Mouse (Mus musculus) MEL (cell line): Measurements from ENCODE around the gene Foxc2. TPM values are rescaled to one million over a fixed set of nuclear protein-coding genes. Genes with fewer than 3 reads are reported as not detected.

Source experiments
- DNase-seq: peaks from one replicate; pipeline ENCODE4 v3.0.0; 2011; ENCODE audit warnings: low read depth, low spot score
- H3K27ac ChIP-seq: 2 replicates; pipeline ENCODE4 v1.5.1; 2012; ENCODE audit warnings: low read depth, mild to moderate bottlenecking, control low read depth, low read length, moderate library complexity; ENCODE audit not compliant: control insufficient read depth
- H3K27me3 ChIP-seq, 2 experiments: fragments of 150-350 bp in 1 of 2; sonication (generic) in 1 of 2; 2 replicates each; pipeline ENCODE4 v1.6.1; 2012; ENCODE audit warnings: low read length in 2 of 2, mild to moderate bottlenecking in 2 of 2, improper control_type of control experiment in 1 of 2, moderate library complexity in 1 of 2; ENCODE audit not compliant: insufficient read depth in 2 of 2, control insufficient read depth in 1 of 2
- H3K36me3 ChIP-seq, 2 experiments: 2 replicates each; pipeline ENCODE4 v1.6.1; 2012 to 2014; ENCODE audit warnings: low read length in 2 of 2, improper control_type of control experiment in 1 of 2, inconsistent platforms in 1 of 2, mild to moderate bottlenecking in 1 of 2; ENCODE audit not compliant: insufficient read depth in 2 of 2, control insufficient read depth in 1 of 2
- H3K4me1 ChIP-seq, 2 experiments: fragments of 150-350 bp in 1 of 2; sonication (generic) in 1 of 2; 2 replicates each; pipeline ENCODE4 v1.6.1; 2012; ENCODE audit warnings: low read length in 2 of 2, improper control_type of control experiment in 1 of 2, mild to moderate bottlenecking in 1 of 2; ENCODE audit not compliant: insufficient read depth in 2 of 2, control insufficient read depth in 1 of 2
- H3K4me3 ChIP-seq, 2 experiments: fragments of 150-350 bp in 1 of 2; sonication (generic) in 1 of 2; 2 replicates each; pipeline ENCODE4 v1.5.1; 2012; ENCODE audit warnings: low read depth in 2 of 2, low read length in 2 of 2, mild to moderate bottlenecking in 2 of 2, moderate library complexity in 2 of 2, control low read depth in 1 of 2, improper control_type of control experiment in 1 of 2; ENCODE audit not compliant: control insufficient read depth in 1 of 2, insufficient read depth in 1 of 2
- H3K79me2 ChIP-seq: 2 replicates; pipeline ENCODE4 v1.6.1; 2012; ENCODE audit warnings: mild to moderate bottlenecking, low read length, moderate library complexity; ENCODE audit not compliant: control insufficient read depth, poor library complexity, insufficient read depth
- H3K9ac ChIP-seq: 2 replicates; pipeline ENCODE4 v1.6.1; 2012; ENCODE audit warnings: low read depth, mild to moderate bottlenecking, control low read depth, low read length, moderate library complexity; ENCODE audit not compliant: control insufficient read depth, poor library complexity, severe bottlenecking
- H3K9me3 ChIP-seq: fragments of 150-350 bp; sonication (generic); replicated peaks from 2 replicates; pipeline ENCODE4 v1.6.1; 2012; ENCODE audit warnings: mild to moderate bottlenecking, low read length, improper control_type of control experiment, moderate library complexity; ENCODE audit not compliant: insufficient read depth
- BHLHE40 ChIP-seq: IDR thresholded peaks from 2 replicates; pipeline ENCODE4 v1.6.1; 2012; ENCODE audit warnings: low read depth, mild to moderate bottlenecking, inconsistent platforms, low read length, improper control_type of control experiment, borderline replicate concordance
- CHD1 ChIP-seq: IDR thresholded peaks from 2 replicates; pipeline ENCODE4 v1.6.1; 2012; ENCODE audit warnings: low read depth, mild to moderate bottlenecking, inconsistent platforms, low read length, improper control_type of control experiment
- CHD2 ChIP-seq: IDR thresholded peaks from 2 replicates; pipeline ENCODE4 v1.6.1; 2011; ENCODE audit warnings: low read length, improper control_type of control experiment
- CTCF ChIP-seq, 3 experiments: IDR thresholded peaks in 2 of 3; conservative IDR thresholded peaks in 1 of 3; 2 replicates each; pipeline ENCODE4 v1.5.1; 2011 to 2012; ENCODE audit warnings: low read length in 3 of 3, low read depth in 2 of 3, mild to moderate bottlenecking in 2 of 3, improper control_type of control experiment in 1 of 3, inconsistent platforms in 1 of 3, mixed read lengths in 1 of 3, moderate library complexity in 1 of 3; ENCODE audit not compliant: control insufficient read depth in 1 of 3, insufficient read depth in 1 of 3, poor library complexity in 1 of 3, severe bottlenecking in 1 of 3
- E2F4 ChIP-seq: IDR thresholded peaks from 2 replicates; pipeline ENCODE4 v1.6.1; 2011; ENCODE audit warnings: low read depth, low read length, improper control_type of control experiment, borderline replicate concordance
- ELF1 ChIP-seq: IDR thresholded peaks from 2 replicates; pipeline ENCODE4 v1.6.1; 2014; ENCODE audit warnings: low read depth, mild to moderate bottlenecking, inconsistent platforms, low read length, improper control_type of control experiment, moderate library complexity
- EP300 ChIP-seq, 2 experiments: IDR thresholded peaks; 2 replicates each; pipeline ENCODE4 v1.6.1; 2011; ENCODE audit warnings: improper control_type of control experiment in 2 of 2, low read length in 2 of 2, low read depth in 1 of 2, mild to moderate bottlenecking in 1 of 2
- ETS1 ChIP-seq: IDR thresholded peaks from 2 replicates; pipeline ENCODE4 v1.6.1; 2012; ENCODE audit warnings: low read depth, mild to moderate bottlenecking, inconsistent platforms, low read length, improper control_type of control experiment, moderate library complexity
- GABPA ChIP-seq: IDR thresholded peaks from 2 replicates; pipeline ENCODE4 v1.6.1; 2012; ENCODE audit warnings: low read depth, mild to moderate bottlenecking, inconsistent platforms, low read length, improper control_type of control experiment, moderate library complexity
- GATA1 ChIP-seq: IDR thresholded peaks from 2 replicates; pipeline ENCODE4 v1.6.1; 2011; ENCODE audit warnings: low read depth, low read length, improper control_type of control experiment
- HCFC1 ChIP-seq: IDR thresholded peaks from 2 replicates; pipeline ENCODE4 v1.6.1; 2012; ENCODE audit warnings: low read depth, mild to moderate bottlenecking, inconsistent platforms, low read length, improper control_type of control experiment, moderate library complexity
- JUND ChIP-seq: IDR thresholded peaks from 2 replicates; pipeline ENCODE4 v1.6.1; 2011; ENCODE audit warnings: low read depth, mild to moderate bottlenecking, improper control_type of control experiment, low read length
- KAT2A ChIP-seq: conservative IDR thresholded peaks from 2 replicates; pipeline ENCODE4 v1.6.1; 2012; ENCODE audit warnings: low read depth, low read length, improper control_type of control experiment, inconsistent platforms
- MAFK ChIP-seq: IDR thresholded peaks from 2 replicates; pipeline ENCODE4 v1.6.1; 2011; ENCODE audit warnings: low read depth, mild to moderate bottlenecking, low read length, improper control_type of control experiment, borderline replicate concordance
- MAX ChIP-seq: IDR thresholded peaks from 2 replicates; pipeline ENCODE4 v1.6.1; 2011; ENCODE audit warnings: low read length, improper control_type of control experiment
- MAZ ChIP-seq: IDR thresholded peaks from 2 replicates; pipeline ENCODE4 v1.6.1; 2012; ENCODE audit warnings: low read depth, mild to moderate bottlenecking, inconsistent platforms, low read length, improper control_type of control experiment
- MEF2A ChIP-seq: IDR thresholded peaks from 2 replicates; pipeline ENCODE4 v1.6.1; 2014; ENCODE audit warnings: low read depth, mild to moderate bottlenecking, inconsistent platforms, low read length, improper control_type of control experiment; ENCODE audit not compliant: poor library complexity, insufficient replicate concordance, severe bottlenecking; ENCODE audit errors: extremely low read depth
- MXI1 ChIP-seq: IDR thresholded peaks from 2 replicates; pipeline ENCODE4 v1.6.1; 2011; ENCODE audit warnings: mild to moderate bottlenecking, low read depth, low read length, improper control_type of control experiment
- MYB ChIP-seq: IDR thresholded peaks from 2 replicates; pipeline ENCODE4 v1.6.1; 2011; ENCODE audit warnings: mild to moderate bottlenecking, low read depth, low read length, improper control_type of control experiment
- NELFE ChIP-seq: IDR thresholded peaks from 2 replicates; pipeline ENCODE4 v1.6.1; 2011; ENCODE audit warnings: low read depth, low read length, improper control_type of control experiment
- NRF1 ChIP-seq: IDR thresholded peaks from 2 replicates; pipeline ENCODE4 v1.6.1; 2014; ENCODE audit warnings: low read depth, mild to moderate bottlenecking, inconsistent platforms, low read length, improper control_type of control experiment, moderate library complexity; ENCODE audit not compliant: poor library complexity, insufficient read depth, severe bottlenecking
- POLR2A ChIP-seq, 2 experiments: IDR thresholded peaks; 2 replicates each; pipeline ENCODE4 v1.6.1; 2011 to 2012; ENCODE audit warnings: low read length in 2 of 2, mild to moderate bottlenecking in 2 of 2, control low read depth in 1 of 2, improper control_type of control experiment in 1 of 2, low read depth in 1 of 2, moderate library complexity in 1 of 2; ENCODE audit not compliant: control insufficient read depth in 1 of 2, insufficient read depth in 1 of 2, poor library complexity in 1 of 2
- POLR2AphosphoS2 ChIP-seq: IDR thresholded peaks from 2 replicates; pipeline ENCODE4 v1.6.1; 2011; ENCODE audit warnings: low read length, improper control_type of control experiment
- POLR2AphosphoS5 ChIP-seq: IDR thresholded peaks from 2 replicates; pipeline ENCODE4 v1.6.1; 2012; ENCODE audit warnings: low read depth, borderline replicate concordance, mild to moderate bottlenecking, inconsistent platforms, low read length, moderate library complexity, mixed read lengths
- RAD21 ChIP-seq: IDR thresholded peaks from 2 replicates; pipeline ENCODE4 v1.6.1; 2011; ENCODE audit warnings: mild to moderate bottlenecking, low read depth, low read length, improper control_type of control experiment
- RCOR1 ChIP-seq: IDR thresholded peaks from 2 replicates; pipeline ENCODE4 v1.6.1; 2012; ENCODE audit warnings: low read depth, mild to moderate bottlenecking, inconsistent platforms, low read length, improper control_type of control experiment
- SIN3A ChIP-seq: IDR thresholded peaks from 2 replicates; pipeline ENCODE4 v1.6.1; 2012; ENCODE audit warnings: low read length, improper control_type of control experiment, inconsistent platforms
- SMC3 ChIP-seq: IDR thresholded peaks from 2 replicates; pipeline ENCODE4 v1.6.1; 2011; ENCODE audit warnings: low read depth, low read length, improper control_type of control experiment
- TAL1 ChIP-seq: IDR thresholded peaks from 2 replicates; pipeline ENCODE4 v1.6.1; 2012; ENCODE audit warnings: mild to moderate bottlenecking, inconsistent platforms, low read length, moderate library complexity, mixed read lengths
- TBP ChIP-seq: IDR thresholded peaks from 2 replicates; pipeline ENCODE4 v1.8.0; 2011; ENCODE audit warnings: low read depth, low read length, improper control_type of control experiment
- TCF12 ChIP-seq: IDR thresholded peaks from 2 replicates; pipeline ENCODE4 v1.6.1; 2014; ENCODE audit warnings: low read depth, mild to moderate bottlenecking, inconsistent platforms, low read length, improper control_type of control experiment, moderate library complexity
- UBTF ChIP-seq: IDR thresholded peaks from 2 replicates; pipeline ENCODE4 v1.6.1; 2012; ENCODE audit warnings: low read depth, mild to moderate bottlenecking, inconsistent platforms, low read length, improper control_type of control experiment, moderate library complexity, borderline replicate concordance; ENCODE audit not compliant: insufficient read depth
- USF1 ChIP-seq: IDR thresholded peaks from 2 replicates; pipeline ENCODE4 v1.6.1; 2014; ENCODE audit warnings: low read depth, mild to moderate bottlenecking, inconsistent platforms, low read length, improper control_type of control experiment, moderate library complexity
- USF2 ChIP-seq, 2 experiments: IDR thresholded peaks; 2 replicates each; pipeline ENCODE4 v1.6.1; 2011 to 2012; ENCODE audit warnings: improper control_type of control experiment in 2 of 2, low read length in 2 of 2, borderline replicate concordance in 1 of 2, inconsistent platforms in 1 of 2, low read depth in 1 of 2, mild to moderate bottlenecking in 1 of 2; ENCODE audit not compliant: insufficient read depth in 1 of 2
- ZC3H11A ChIP-seq: IDR thresholded peaks from 2 replicates; pipeline ENCODE4 v1.6.1; 2012; ENCODE audit warnings: low read depth, mild to moderate bottlenecking, inconsistent platforms, low read length, improper control_type of control experiment
- ZKSCAN1 ChIP-seq: IDR thresholded peaks from 2 replicates; pipeline ENCODE4 v1.6.1; 2012; ENCODE audit warnings: low read depth, mild to moderate bottlenecking, inconsistent platforms, low read length, improper control_type of control experiment, moderate library complexity
- ZMIZ1 ChIP-seq: IDR thresholded peaks from 2 replicates; pipeline ENCODE4 v1.6.1; 2012; ENCODE audit warnings: low read depth, mild to moderate bottlenecking, inconsistent platforms, low read length, improper control_type of control experiment, moderate library complexity
- ZNF384 ChIP-seq: IDR thresholded peaks from 2 replicates; pipeline ENCODE4 v1.6.1; 2012; ENCODE audit warnings: low read depth, mild to moderate bottlenecking, inconsistent platforms, low read length, improper control_type of control experiment
- polyA plus RNA-seq, 2 experiments: library from polyadenylated mRNA; stranded (reverse) in 1 of 2; unstranded in 1 of 2; fragments of >175 nt in 1 of 2; fragments of >200 nt in 1 of 2; gene quantifications; 2 replicates each; pipeline versions ENCODE4 v1.2.1 to v1.2.4; 2012; ENCODE audit warnings: low replicate concordance in 2 of 2, low read depth in 1 of 2; ENCODE audit not compliant: insufficient read length in 2 of 2, insufficient read depth in 1 of 2, missing spikeins in 1 of 2
- total RNA-seq: library from RNA; depleted of rRNA; stranded (reverse); fragments of 300-350 nt; gene quantifications from 2 replicates; pipeline ENCODE4 v1.2.3, GENCODE M21; 2012

Foxc2 gene
- total and polyA plus RNA-seq, 3 experiments = 13.6 to 15.4 TPM; not detected in 1

- H3K36me3 ChIP-seq = peaks cover 0 to 23% of the 10 kb centered on the region in 2 experiments; a peak in 2 of 4 replicates
- H3K4me1 ChIP-seq = peaks cover 7 to 47% of the 10 kb centered on the region in 2 experiments; a peak in 3 of 4 replicates
- DNase-seq = no peak
- peak overlapping the region; percentile 48 for H3K9ac ChIP-seq
- H3K9me3 ChIP-seq = no peaks in the 10 kb centered on the region
- H3K27me3 ChIP-seq = no peaks in the 10 kb centered on the region
- peak overlapping the region; percentile 98 for H3K27ac ChIP-seq
- H3K79me2 ChIP-seq = peaks cover 8% of the 10 kb centered on the region
- peak overlapping the region; percentile 25 to 49 for H3K4me3 ChIP-seq
- TF ChIP-seq ZC3H11A (no peak), POLR2AphosphoS2 (no peak), KAT2A (no peak), MEF2A (no peak), HCFC1 (no peak), MXI1 (no peak), RAD21 (no peak), JUND (no peak), SMC3 (no peak), NRF1 (no peak), MYB (no peak), EP300 (IDR thresholded peaks at IDR 0.05; ENCODE audit: low read depth in 1 of 2, low read length in 2 of 2) (peak; percentile 16 to 55), GABPA (no peak), RCOR1 (0 out of 2 replicates have a peak, but pooled peaks have one; percentile 4), MAX (no peak), ZNF384 (peak; percentile 90), MAZ (no peak), ZKSCAN1 (no peak), TAL1 (peak; percentile 48), ZMIZ1 (no peak), TCF12 (no peak), ELF1 (no peak), BHLHE40 (no peak), POLR2AphosphoS5 (no peak), UBTF (no peak), SIN3A (no peak; the same call in 1 of the 2 replicates), POLR2A (IDR thresholded peaks at IDR 0.05; ENCODE audit: control insufficient read depth in 1 of 2, insufficient read depth in 1 of 2, low read depth in 1 of 2, low read length in 2 of 2, poor library complexity in 1 of 2) (no peak; a peak in 1 of 4 replicates), NELFE (no peak), ETS1 (peak; percentile 51; the same call in 1 of the 2 replicates), MAFK (no peak), CTCF (IDR thresholded peaks at IDR 0.05 in 2 of 3, conservative IDR thresholded peaks at IDR 0.05 in 1 of 3; ENCODE audit: control insufficient read depth in 1 of 3, insufficient read depth in 1 of 3, low read depth in 2 of 3, low read length in 3 of 3, poor library complexity in 1 of 3, severe bottlenecking in 1 of 3) (no peak), USF2 (IDR thresholded peaks at IDR 0.05; ENCODE audit: borderline replicate concordance in 1 of 2, insufficient read depth in 1 of 2, low read depth in 1 of 2, low read length in 2 of 2) (no peak), GATA1 (no peak), E2F4 (no peak), TBP (no peak), CHD2 (no peak), USF1 (no peak), CHD1 (no peak)
Measured at GRCm38 (mm10) chr8:121156990-121157491, 41.1 kb downstream of the Foxc2 start.
